Mouse (Mus musculus): ENCODE measurements around the gene Olfr373.

DNA sequence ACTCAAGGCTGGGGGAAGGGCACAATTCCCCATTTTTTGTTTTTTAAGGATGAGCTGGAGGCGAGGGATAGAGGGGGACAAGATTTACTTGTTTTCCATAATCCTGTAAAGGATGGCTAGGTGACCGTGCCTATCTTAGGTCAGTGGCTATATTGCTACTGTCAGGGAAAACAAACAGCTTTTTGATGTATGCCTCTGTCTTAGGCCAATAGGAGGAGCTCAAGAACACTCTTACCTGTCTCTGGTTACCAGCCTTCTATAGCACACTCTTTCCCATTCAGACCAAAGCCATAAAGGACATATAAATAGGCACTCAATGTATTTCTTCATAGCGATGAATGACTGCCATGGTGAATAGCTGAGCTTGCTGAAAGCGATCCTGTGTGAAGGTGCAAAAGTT, 35.6 kb downstream of the Olfr373 start:
- TF ChIP-seq CTCF (IDR thresholded peaks at IDR 0.05; ENCODE audit: low read depth, low read length) (no peak), POLR2A (IDR thresholded peaks at IDR 0.05; ENCODE audit: borderline replicate concordance, low read depth, low read length) (no peak)

Data from bone marrow macrophage, adult 2 months (primary cell).